Mouse (Mus musculus) brain, adult 2 months (tissue): Measurements from ENCODE around the gene Dpysl4.

ENCODE experiments used
- DNase-seq: peaks from one replicate; pipeline ENCODE4 v3.0.0; 2011; ENCODE audit warnings: low read depth, low spot score

Dpysl4 gene

DNA sequence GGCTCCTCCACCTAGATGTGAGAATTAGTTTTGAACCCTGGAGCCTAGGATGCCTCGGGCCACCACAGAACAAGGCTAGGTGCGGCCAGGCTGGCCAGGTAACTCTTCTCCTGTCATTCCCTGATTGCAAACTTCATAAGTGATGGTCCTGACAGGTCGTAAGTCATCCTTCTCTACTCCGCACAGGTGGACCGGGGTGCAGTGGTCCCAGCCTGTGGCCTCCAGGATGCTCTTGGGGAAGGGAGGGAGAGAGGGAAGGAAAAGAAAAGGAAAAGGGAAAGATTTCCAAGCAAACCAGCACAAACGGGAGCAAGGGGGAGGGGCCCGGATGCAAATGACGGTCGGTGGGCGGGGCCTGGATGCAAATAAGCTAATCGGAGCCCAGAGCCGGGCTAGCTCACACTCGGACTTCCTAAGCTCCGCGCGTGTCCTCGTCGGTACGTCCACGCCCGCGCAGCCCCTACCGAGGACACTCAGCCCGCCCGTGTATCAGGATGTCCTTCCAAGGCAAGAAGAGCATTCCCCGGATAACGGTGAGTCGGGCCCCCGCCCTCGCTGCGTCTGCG is at the start of gene Dpysl4:
TSS of gene Dpysl4 (plus strand) at position 373 of the 566 bp plus-strand sequence.
- peak; percentile 96 for DNase-seq

DNA sequence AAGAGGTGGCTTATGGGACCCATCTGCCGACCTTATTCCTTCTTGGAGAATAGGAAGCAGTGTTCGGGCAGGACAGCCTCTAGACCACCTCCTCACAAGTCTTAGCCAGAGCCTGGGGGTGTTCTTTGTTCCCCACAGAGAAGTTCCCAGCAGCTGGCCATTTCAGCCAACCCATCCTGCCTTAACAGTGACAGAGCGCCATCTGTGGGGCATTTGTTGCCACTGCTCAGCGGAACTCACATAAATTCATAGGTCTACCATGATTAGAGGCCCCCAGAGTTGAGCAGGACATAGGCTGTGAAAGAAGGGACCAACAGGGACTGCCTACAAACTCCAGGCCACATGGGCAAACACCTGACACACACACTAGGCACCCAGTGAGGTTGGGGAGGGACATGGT is 22.4 kb upstream of the Dpysl4 start:
- DNase-seq = no peak

GRCm38 (mm10) chr7:139068182-139068623 is 17.6 kb upstream of the Dpysl4 start:
- peak; percentile 93 for DNase-seq

DNA sequence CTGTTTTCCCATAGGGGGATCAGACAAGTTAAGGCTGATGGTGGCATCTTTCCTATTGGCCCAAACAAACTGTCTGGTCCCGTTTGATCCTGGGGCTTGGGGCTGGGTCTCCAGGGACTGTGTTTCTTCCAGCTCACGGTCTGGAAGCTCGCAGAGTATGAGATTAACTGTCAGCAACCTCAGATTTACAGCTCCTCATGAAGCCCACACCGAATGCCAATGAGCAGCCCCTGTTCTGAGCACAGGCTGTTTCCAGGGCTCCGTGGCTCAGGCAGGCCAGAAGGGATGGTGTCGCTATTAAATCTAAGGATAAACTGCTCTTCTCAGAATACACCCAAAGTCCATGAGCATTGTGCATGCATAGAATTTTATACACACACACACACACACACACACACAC is 11.6 kb upstream of the Dpysl4 start:
- no peak for DNase-seq

DNA sequence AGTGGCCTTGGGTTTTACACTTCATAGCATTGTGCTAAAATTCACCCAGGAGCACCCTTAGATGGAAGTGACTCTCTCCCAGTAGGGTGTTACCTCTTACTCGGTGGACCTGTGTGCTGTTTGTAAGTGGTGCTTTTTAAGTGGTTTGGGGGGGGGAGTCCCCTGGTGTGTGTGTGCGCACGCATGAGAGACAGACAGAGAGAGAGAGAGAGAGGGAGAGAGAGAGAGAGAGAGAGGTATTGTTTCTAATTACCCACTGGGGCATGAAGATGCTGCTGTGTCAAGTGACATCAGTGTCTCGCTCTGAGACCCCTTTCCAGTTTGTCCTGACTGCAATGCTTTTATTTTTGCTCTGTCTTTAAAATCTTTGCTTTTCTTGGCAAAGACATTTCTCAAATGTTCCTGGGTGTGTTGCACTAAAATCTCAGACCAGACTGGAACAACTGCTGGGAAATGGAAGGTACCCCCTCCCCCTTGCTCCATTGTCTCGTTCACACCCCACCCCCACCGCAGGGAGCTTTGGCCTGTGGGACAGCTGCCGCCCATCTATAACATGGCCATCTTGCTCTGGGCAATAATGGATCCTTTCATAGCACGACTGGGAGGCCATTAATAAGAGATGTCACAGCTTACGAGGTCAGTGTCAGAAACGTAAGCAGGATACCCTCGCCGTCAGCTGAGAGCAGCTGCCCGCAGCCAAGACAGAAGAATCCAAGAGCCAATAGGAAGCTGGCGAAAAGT is 10.6 kb upstream of the Dpysl4 start:
- peak; percentile 56 for DNase-seq

- peak; percentile 90 for DNase-seq
Measured at GRCm38 (mm10) chr7:139077283-139077682, 8.5 kb upstream of the Dpysl4 start.

GRCm38 (mm10) chr7:139078181-139078580 is 7.6 kb upstream of the Dpysl4 start:
- DNase-seq = peak; percentile 59

DNA sequence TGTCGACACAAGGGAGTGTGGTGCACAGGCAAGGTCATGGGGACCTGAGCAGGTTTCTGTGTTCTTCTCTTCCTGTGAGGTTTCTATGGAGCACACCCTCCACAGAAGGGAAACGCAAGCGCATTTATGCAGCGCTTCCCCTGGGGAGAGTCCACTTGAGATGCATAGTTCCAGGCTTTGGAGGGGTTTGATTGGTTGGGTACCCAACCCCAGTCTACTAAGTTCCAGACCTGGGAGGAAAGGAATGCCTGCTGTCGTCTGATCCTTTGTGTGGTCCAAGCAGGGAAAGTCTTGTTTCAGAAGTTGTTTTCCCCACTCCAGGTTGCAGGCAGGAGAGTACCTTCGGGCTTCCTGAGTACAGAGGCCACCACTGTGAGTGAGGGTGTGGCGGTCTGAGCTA is 6.7 kb upstream of the Dpysl4 start:
- no peak for DNase-seq

DNA sequence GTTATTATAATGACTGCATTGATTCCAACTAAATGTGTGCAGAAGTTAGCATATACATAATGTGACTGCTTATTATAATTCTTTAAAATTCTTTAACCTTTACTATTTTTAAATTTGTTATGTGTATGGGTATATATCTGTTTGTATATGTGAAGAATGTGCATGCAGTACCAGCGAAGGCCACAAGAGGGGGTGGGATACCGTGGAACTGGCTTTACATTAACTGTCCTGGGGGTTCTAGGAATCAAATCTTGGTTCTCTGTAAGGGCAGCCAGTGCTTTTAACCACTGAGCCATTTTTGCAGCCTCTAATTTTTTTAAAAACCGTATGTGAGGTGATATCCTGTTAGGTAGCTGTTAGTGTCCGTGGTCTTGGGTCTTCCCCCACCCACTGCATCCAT is 5.1 kb upstream of the Dpysl4 start:
- no peak for DNase-seq

- DNase-seq = no peak
Measured at GRCm38 (mm10) chr7:139081158-139081557, 4.6 kb upstream of the Dpysl4 start.

GRCm38 (mm10) chr7:139082281-139082680 is 3.5 kb upstream of the Dpysl4 start:
- DNase-seq = no peak

GRCm38 (mm10) chr7:139084316-139084715 is 1.5 kb upstream of the Dpysl4 start:
- no peak for DNase-seq

DNA sequence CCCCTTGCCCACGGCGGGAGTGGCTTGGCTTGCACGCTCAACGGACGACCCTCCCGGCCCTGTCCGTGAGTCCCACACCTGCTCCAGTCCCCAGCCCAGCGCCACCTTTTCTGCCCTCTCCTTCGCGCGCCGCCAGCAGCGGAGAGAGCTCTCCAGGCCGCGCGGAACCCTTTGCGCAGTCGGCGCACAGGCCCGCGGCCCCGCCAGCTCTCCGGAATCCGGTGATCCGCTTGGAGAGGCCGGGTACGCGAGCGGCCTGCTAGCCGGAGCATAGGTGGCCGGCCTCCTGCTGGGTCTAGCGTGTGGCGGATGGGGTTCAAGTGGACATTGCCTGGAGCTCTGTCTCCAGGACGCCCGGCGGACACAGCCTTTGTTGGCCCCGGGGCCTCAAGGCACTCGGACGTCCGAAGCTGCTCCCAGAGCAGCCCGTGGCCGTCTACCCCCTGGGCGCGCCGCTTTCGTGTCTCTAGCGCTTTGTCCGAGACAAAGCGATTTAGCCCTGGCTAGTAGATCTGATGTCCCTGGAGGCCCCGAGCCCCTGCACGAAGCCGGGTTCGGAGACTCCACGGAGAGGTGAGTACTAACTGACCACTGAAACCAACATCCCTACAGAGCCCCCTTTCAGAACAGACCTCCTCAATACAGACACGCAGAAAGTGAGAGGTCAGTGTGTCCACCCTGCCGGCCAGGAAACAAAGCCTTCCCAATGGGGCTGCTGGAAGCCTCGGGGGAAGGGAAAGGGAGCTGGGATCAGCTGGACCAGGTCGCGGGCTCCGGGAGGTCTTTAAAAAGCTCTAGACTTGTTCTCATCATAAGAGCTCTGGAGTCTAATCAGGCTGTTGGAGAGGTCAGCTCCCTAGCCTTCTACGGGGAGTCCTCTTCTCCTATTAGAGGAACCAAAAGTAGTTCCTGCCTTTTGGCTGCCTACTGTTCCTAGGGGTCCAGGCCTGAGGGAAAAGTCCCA is 676 bp downstream of the Dpysl4 start:
- peak; percentile 64 for DNase-seq

DNA sequence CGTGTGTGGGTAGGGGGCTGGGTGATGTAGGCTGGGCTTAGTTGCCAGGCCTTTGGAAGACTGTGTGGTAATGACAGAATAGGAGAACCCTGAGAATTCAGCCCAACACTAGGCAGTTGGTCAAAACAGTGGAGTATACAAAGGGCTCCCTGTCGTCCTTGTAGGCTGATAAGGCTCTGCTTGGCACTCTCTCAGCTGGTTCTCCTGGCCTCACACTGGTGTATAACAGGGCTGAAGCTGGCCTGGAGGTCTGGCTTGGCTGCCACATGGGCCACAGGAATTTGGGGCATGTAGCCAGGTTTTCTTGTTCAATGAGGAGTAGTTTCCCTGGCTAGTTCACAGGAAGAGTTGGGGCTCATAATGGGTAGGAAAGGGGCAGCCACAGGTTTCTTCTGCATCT is 2.0 kb downstream of the Dpysl4 start:
- peak; percentile 86 for DNase-seq

GRCm38 (mm10) chr7:139089892-139090874 is 4.4 kb downstream of the Dpysl4 start:
- peak; percentile 66 for DNase-seq

GRCm38 (mm10) chr7:139091681-139092080 is 5.9 kb downstream of the Dpysl4 start:
- no peak for DNase-seq

GRCm38 (mm10) chr7:139092676-139093075 is 6.9 kb downstream of the Dpysl4 start:
- DNase-seq = no peak

- DNase-seq = peak; percentile 97
Measured at GRCm38 (mm10) chr7:139093124-139093523, 7.3 kb downstream of the Dpysl4 start.

DNA sequence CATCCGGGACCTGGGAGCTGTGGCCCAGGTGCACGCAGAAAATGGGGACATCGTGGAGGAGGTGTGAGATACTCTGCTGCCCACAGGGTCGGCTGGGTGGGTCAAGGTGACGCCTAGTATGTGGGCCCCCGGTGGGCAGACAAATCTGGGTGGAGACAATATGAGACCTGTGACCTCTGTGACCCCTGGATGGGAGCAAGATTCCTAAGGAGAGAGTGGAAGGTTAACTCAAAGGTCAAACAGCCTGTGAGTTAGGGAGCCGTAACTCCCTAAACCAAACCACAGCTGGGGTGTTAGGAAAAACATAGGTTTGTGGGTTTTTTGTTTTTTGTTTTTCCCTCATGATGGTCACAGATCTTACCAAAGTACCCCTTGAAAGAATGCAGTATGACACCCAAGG is 8.0 kb downstream of the Dpysl4 start:
- DNase-seq = no peak

DNA sequence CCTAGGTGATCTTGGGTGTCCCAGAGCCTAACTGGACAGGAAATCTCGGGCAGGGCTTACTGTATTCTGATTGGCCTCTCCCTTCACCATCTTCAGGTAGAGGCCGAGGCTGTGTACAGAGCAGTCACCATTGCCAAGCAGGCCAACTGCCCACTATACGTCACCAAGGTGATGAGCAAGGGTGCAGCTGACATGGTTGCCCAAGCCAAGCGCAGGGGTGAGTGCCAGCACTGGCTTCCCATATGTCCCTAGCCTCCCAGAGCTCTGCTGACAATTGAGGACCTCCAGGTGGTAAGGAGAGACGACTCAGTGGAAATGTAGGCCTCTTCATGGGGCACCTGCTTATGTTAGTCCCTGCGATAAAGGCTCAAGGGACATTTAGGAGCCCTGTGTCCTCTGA is 9.0 kb downstream of the Dpysl4 start:
- DNase-seq = peak; percentile 98

- no peak for DNase-seq
Measured at GRCm38 (mm10) chr7:139095282-139095681, 9.5 kb downstream of the Dpysl4 start.
